Mouse (Mus musculus) B cell, adult 62 days (primary cell): ENCODE measurements around the gene Col4a1. TPM values are rescaled to one million over a fixed set of nuclear protein-coding genes. Genes with fewer than 3 reads are reported as not detected.

Experiments used
- total RNA-seq: library from RNA; stranded (reverse); gene quantifications from 4 replicates; pipeline ENCODE4 v1.2.4, GENCODE M21; 2023

Col4a1 gene
- total RNA-seq, result 0.28 to 1.1 TPM (median 0.66 TPM) in 3 of 4 replicates, not detected in the other

GRCm38 (mm10) chr8:11312349-11313175 lies at the start of gene Col4a1, which contains the start of gene Col4a2:
TSS of gene Col4a1 (minus strand) at chr8:11312826.
TSS of gene Col4a2 (plus strand) at chr8:11312805.

Other genes starting within 250 kb of the Col4a1 start
- 0.09 to 0.26 TPM in 2 of 4 replicates, not detected in the others for gene Col4a2, start within 50 bp of the Col4a1 start, total RNA-seq
- gene Rab20, start 165.9 kb upstream of the Col4a1 start, total RNA-seq, result 7.5 to 13.8 TPM (median 10.2 TPM) in 4 replicates
- 26.4 to 36.4 TPM (median 29.8 TPM) in 4 replicates for gene Naxd, start 184.7 kb upstream of the Col4a1 start, total RNA-seq
- 29.2 to 37.3 TPM (median 36.7 TPM) in 4 replicates for gene Cars2, start 238.0 kb upstream of the Col4a1 start, total RNA-seq
- 53.9 to 68.1 TPM (median 65.9 TPM) in 4 replicates for gene Ing1, start 242.7 kb upstream of the Col4a1 start, total RNA-seq